Mouse (Mus musculus) retina, postnatal 7 days (tissue): ENCODE measurements around the gene Olfr316.
"Not testable (repeated sequence)": the region's sequence is repeated elsewhere in the genome, so short reads cannot be mapped to it uniquely, and the experiment has no call there.

ENCODE experiments used
- DNase-seq: peaks from one replicate; pipeline ENCODE4 v3.0.0-alpha.2; 2012; ENCODE audit warnings: low read depth, low spot score

Olfr316 gene

DNA sequence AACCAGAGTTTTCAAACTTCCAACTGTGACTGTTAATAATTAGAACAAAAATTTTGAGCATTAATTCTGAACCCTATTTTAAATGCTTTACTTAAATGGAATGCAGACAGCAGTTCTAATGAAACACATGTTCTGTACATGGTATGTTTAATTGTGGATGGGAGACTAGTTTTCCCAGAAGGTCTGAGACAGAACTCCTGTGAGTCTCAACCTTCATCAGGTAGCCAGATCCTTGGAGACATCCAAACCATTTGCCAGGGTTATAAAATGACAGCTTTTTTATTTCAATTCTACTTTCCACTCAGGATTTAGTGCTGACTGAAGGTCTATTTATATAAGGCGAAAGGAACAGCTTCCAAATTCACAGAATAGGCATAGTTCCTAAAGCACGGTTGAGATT, at the start of gene Olfr316:
TSS of gene Olfr316 (plus strand) at position 301 of the 400 bp plus-strand sequence.
- no peak for DNase-seq

DNA sequence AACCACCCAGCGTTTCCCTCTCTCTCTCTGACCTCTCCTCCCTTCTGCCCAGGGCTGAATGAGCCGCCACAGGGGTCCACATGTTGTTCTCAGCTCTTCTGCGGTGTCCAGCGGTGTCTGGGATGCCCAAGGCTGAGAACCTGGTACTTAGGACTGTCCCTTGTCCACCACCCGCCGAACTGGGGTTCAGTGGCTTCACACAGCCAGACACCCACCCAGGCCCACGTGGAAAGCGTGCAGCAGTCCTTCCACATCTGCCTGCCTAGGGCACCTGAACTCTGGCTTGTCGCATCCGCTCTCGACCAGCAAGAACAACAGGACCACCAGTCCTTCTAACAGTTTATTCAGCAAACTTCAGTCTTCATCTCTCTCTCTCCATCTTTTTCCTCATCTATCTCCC, 43.4 kb upstream of the Olfr316 start:
- no peak for DNase-seq

DNA sequence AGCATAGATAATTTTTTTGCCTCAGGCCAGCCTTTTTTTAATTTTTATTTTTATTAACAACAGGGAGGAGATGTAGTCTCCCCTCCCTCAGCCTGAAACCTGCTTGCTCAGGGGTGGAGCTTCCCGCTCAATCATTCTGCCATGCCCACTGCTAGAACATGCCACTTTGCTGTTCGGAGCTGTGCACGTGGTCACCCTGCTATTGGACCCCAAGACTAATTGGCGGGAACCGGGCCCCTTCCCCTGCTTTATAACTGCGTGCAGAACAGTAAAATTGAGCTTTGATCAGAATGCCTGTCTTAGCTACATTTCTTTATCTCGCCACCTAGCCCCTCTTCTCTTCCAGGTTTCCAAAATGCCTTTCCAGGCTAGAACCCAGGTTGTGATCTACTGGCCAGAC, 34.8 kb upstream of the Olfr316 start:
- not testable (repeated sequence) for DNase-seq

DNA sequence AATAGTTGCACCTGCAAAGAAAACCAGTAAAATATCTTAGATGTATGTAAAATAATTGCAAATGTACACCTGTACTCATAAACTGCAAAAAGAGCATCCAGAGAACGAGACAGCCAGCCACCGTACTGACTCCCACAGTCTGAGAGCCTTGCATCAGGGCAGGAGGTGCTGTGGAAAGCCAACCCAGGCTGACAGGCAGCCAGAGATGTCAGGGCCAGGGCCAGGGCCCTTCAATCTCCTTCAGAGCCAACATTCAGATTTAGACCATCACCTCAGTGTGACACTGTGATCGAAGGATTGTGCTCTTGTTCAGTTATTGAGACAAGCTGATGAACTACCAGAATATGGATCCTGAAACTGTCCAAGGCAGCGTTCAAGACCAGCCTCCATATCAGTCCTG, 32.8 kb upstream of the Olfr316 start:
- DNase-seq = no peak

DNA sequence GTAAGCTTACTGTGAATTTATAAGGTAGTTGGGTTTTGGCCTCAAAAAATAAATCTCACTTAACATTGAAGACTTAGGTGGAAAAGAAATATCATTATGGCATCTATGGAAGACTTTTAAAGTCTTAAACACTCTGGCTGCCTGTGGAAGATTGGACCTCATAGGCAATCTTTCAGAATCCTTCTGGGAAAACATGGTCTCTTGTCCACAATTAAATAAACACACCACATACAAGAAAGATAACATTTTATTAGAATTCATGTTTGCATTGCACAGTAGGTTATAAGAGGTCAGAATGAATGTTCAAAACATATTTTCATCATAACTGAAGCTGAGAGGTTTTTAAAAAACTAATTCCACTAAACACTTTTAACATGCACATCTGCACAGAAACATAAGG, 28.6 kb upstream of the Olfr316 start, which contains the start of gene Olfr318:
TSS of gene Olfr318 (minus strand) at position 101 of the 400 bp plus-strand sequence.
- DNase-seq = no peak

DNA sequence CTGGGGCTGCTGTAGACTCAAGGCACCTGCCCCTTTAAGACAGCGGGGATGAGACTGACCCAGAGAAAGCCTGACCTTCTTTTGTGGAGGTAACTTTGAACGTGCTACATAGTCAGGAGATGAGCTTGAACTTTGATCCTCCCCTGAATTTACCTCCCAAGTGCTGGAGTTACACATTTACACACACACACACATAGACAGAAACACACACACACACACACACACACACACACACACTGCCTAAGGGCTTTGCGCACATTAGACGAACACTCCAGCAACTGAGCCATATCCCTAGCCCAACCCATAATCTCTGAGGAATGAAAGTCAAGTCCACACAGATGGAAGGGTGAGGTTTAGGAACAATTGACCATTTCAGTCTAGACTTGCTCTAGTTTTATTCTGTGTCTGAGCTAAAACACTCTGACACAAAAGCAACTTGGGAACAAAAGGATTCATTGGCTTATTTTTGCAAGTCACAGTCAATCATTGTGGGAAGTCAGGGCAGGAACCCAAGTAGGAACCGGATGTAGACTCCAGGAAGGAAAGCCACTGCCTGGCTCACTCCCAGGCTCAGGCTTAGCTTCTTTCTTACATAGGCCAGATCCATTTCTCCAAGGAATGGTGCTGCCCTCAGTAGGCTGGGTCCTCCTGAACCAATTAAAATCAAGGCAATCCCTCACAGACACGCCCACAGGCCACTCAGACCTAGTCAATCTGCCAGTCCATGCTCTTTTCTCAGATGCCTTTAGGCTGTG, 24.5 kb upstream of the Olfr316 start:
- not testable (repeated sequence) for DNase-seq

DNA sequence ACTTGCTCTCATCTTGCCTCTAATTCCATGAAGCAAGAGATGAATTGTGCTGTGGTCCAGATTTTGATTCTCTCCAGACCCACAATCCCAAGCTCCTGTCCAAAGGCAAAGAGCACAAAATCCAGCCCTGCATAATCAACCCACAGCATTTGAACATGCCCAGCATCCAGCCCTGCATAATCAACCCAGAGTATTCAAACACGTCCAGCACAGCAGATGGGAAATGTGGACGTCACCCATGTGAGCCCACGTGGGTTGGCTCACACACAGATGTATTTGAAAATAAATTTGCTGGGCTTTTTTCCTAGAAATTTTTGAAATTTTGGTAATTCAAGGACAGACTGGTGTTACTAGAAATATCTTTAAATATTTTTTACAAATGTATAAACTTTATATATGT, 19.2 kb upstream of the Olfr316 start:
- DNase-seq = peak; percentile 2

DNA sequence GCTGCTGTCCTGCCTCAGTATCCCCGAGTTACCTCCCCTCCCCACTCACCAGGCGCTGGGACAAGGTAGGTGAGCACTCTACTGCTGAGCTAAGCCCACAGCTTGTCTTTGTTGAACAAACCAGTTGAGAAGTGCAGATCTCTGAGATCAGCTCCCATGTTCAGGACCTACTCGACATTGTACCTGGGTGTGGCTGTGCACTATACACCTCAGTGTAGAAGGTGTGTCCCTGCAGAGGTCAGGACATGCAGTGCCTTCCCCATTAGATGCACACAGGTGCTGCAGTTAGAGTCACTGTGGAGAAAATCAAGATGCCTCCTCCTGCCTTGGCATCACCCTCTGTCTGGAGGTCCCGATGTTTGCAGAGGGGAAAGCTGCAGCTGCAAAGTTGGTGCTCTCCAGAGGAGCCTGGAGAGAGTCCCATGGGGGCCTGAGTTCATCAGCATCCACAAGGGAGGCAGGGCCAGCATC, 13.7 kb upstream of the Olfr316 start, which contains the start of gene Olfr317:
TSS of gene Olfr317 (minus strand) at position 421 of the 471 bp plus-strand sequence.
- no peak for DNase-seq

DNA sequence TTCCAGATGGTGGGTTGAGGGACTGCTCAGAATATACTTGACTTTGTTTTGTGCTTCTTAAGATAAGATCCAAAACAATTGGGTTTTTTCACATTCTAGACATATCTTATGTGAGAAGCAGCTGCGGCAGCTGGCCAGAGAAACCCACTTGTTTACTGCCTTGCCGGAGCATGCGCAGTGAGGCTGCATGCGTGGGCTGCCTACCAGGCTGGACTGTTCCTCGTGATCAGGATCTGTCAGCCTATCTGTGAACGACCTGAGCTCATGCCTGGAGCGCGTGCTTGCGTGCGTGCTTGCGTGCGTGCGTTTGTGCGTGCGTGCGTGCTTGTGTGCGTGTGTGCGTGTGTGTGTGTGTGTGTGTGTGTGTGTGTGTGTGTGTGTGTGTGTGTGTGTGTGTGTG, 1.4 kb upstream of the Olfr316 start:
- not testable (repeated sequence) for DNase-seq

DNA sequence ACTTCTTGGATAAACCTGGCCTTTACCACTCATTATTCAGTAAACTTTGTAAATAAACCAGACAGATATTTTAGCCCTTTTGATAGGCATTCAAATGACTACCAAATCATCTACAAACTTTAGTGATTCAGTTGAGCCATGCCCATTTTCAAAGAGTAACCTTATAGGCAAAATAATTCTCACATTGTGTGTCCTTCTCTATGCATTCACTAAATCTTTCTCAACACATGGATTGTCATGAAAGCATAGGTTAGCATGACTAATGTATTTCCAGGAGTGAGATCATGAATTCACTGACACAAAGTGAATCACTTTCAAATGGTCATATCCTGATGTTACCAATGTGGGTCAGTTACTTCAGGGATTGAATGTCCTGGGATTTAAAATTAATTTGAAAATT, 20.4 kb downstream of the Olfr316 start, which contains the start of gene Olfr315:
TSS of gene Olfr315 (plus strand) at position 301 of the 400 bp plus-strand sequence.
- DNase-seq = no peak

DNA sequence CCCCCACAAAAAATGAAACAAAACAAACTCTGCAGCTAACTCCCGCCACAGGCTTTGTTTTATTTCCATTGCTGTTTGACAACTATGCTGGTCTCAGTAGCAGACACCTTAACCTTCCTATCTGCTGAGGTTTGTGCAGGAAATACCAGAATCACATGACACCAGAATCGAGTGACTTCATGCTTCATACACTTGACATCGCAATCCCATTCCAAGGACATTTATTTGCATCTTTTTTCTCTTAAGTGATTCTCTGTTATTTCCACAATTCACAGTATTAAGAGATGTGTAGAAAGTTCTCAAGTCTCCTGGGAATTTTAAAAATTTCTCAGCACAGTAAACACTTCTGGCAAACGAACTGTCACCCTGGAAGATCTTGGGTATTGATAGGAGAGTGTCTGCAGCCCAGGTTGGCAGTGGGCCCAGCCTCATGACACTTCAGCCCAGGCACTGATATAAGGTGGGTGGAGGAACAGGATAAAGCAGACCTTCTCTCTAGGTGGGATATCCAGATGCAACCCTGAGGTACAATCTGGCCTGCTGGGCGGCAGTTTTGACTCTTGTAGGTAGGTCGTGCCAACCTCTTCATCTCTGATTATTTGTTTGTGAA, 30.1 kb downstream of the Olfr316 start, which contains the start of gene Olfr314:
TSS of gene Olfr314 (plus strand) at position 473 of the 610 bp plus-strand sequence.
- no peak for DNase-seq

DNA sequence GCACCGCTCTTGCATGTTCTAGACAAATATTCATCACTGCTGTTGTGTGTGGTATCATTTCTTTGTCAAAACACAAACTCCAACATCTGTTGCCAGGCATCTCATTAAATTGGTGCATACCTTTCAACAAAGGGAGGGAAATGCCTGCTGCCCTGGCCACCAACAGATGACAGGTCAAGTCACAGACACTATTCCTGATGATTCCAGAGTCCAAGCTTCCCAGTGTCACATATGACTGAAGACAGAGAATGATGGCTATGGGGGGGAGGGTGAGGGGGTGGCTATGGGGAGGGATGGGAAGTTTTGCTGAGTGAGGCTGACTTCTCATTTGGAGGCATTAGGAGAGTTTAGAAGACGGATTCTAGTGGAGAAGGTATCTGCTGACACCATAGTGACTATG, 31.6 kb downstream of the Olfr316 start:
- DNase-seq = no peak

DNA sequence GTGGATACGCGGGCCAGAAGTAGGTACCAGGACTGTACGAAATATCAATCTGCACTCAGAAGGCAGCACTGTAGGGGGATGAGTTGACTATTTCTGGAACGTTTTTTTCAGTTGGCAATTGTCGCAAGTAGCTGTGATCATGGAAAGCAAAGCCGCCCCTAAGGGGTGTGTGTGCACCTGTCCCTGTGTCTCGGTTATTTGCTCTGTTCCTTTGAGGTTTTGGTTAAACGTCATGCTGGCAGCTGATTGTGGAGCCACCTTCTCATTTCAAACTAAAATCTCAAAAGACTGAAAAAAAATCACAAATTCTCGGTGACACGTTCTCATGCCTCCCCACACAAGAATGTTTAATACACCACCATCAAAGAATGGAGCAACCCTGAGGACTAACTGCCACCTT, 35.1 kb downstream of the Olfr316 start:
- DNase-seq = no peak

DNA sequence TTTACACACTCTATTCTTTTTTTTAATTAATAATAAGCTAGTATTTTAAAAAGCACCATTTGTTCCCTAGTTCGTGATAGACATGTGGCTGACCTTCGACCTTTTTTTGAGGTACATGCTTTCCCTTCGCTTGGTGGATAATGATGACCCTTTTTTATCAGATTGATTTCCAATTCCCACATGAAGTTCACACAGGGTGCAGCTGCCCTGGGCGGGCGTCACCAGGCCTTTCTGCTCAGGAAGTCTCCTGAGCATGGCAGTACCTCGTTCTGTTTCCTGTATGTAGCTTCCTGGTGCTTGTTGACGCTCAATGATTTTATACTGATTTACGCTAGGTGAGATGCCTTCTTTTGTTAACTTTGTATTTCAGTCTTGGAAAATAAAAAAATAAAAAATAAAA, 35.8 kb downstream of the Olfr316 start:
- DNase-seq = no peak

DNA sequence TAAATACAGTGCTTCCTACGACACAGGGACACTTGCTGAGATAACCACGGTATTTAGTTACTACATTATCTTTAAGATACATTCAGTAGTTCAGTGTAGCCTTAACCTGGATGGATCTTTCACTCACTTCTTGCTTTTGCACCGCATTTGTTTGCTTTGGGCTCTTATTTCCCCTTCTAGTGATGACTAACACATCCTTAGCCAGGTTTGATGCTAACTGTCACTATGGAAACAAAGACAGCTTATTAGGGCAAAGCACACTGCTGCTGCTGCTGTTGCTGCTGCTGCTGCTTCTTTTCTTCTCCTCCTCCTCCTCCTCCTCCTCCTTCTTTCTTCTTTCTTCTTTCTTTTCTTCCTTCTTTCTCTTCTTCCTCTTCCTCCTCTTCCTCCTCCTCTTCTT, 37.0 kb downstream of the Olfr316 start:
- no peak for DNase-seq

DNA sequence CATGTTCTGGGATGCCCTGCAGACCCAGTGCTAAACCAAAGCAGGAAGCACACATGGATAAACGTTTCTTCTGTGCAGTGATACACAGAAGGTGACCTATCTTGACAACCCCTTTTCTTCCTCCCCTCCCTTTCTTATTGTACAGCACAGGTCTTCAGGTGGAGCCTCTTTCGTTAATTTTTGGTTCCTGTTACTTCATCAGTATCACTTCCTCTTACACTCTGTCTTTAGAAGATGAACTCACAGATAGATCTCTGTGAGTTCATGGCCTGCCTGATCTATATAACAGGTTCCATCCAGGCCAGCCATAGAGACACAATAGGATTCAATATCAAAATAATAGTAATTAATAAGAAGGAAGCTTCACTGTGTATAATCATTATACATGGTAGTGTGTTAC, 37.5 kb downstream of the Olfr316 start:
- no peak for DNase-seq

DNA sequence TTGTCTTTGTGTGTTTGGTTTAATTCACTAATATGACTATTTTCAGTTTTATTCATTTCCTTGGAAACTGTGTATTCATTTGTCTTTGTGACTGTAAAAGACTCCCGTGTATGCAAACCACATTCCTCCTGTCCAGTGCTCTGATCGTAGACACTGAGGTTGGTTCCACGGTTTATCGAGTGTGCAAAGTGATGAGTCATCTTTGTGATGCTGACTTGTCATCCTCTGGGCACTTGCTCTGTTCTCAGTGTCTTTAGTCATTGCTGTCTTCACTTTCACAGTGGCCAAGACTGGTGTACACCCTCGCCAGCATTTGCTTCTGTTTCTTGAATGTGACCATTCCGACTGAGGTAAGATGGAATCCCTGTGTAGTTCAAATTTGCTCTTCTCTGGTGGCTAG, 38.1 kb downstream of the Olfr316 start:
- no peak for DNase-seq

DNA sequence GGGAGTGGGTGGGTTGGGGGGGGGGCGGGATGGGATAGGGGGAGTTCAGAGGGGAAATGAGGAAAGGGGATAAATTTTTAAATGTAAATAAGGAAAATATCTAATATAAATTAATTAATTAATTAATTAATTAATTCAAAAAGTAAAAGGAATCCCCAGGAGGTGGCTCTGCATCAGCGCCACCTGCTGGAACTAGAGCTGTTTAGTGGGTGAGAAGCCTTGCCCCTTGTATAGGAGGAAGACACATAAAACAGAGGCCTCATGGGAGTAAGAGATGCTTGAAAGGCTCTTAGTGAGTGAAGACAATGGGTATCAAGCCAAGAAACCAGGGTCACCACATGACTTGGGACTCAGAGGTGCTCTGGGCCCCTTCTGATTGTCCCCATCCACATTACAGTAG, 43.3 kb downstream of the Olfr316 start:
- no peak for DNase-seq

DNA sequence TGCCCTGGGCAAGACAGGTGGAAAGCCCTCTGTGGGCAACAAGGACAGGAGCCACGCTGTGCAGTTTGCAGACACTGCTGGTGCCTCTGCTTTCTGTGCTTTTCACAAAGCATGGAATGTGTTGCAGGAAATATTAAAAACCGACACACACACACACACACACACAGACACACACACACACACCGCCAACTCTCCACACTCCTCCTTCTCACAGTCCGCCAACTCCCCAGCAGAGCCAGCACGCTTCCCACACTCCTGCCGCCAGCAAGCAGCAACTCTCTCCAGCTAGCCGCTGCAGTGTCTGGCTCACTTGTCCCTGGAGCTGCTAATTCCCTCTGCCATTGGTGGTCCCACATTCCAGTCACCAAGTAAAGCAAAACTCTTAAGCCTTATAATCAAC, 44.3 kb downstream of the Olfr316 start:
- DNase-seq = no peak

DNA sequence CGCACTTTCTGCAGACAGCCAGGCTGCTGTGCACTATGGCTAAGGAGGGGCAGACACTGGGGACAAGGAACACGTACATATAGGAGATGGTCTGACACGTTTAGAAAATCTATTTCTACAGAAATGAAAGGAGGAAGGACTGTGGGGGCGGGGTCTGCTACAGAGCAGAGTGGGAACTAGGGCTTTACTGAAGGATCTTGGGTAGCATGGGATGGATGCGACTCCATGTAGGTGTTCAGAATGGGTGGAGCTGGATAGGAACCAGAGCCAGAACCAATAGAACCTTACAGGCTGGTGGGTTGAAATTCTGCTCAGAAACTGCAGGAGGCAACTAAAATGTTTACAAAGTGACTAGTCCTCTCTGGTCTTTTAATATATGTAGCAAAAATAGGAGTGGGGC, 47.2 kb downstream of the Olfr316 start:
- DNase-seq = no peak

DNA sequence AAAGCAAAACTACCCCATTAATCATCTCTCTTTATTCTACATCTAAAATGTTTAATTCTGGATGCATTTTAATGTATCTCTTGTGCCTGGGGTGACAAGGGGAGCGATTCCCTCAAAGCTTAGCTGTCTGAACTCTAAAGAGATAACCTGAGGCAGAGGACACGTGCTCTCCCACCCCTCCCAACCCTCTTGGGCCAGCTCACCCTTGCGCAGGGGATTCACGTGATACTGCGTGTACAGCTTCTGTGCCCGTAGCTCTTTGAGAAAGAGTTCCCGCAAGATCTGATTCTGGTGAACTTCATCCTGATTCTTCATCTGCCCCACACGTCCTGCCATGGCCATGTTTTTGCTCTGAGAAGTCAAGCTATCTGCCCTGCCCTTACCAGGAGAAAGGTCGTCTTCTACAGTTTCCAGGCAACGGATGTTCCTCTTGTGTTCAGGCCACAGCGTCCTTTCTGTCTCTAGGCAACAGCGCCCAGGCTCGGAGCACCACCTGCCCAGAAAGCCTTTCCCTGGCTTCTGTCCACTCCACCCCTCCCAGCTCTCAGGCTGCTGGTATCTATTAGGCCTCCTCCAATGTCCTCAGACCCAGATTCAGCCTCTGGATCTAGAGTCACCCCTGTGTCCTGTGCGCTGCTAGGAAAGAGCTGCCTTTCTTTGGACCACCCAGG, 49.2 kb downstream of the Olfr316 start, which contains the start of gene Fam183b:
TSS of gene Fam183b (minus strand) at position 403 of the 671 bp plus-strand sequence.
- DNase-seq = no peak

DNA sequence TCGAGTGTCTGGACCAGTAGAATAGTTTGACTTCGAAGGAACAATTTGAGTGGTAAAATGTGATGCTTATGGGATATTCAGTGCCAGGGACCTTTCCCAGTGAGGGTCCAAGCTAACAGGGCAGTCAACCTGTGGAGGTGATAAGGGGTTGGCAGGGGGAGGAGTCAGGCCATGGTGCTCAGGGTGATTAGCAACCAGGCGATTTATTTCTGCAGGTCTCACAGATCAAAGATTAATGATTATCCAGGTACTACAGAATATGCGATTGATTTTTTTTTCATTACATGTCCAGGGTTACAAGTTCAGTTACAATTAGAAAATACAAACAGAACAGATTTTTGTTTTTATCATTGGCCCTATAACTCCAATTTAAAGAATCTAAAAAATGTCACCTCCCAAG, 51.3 kb downstream of the Olfr316 start:
- no peak for DNase-seq
